Comparison of ENCODE assay signal across 18 mouse cellular contexts in the genomic region with DNA sequence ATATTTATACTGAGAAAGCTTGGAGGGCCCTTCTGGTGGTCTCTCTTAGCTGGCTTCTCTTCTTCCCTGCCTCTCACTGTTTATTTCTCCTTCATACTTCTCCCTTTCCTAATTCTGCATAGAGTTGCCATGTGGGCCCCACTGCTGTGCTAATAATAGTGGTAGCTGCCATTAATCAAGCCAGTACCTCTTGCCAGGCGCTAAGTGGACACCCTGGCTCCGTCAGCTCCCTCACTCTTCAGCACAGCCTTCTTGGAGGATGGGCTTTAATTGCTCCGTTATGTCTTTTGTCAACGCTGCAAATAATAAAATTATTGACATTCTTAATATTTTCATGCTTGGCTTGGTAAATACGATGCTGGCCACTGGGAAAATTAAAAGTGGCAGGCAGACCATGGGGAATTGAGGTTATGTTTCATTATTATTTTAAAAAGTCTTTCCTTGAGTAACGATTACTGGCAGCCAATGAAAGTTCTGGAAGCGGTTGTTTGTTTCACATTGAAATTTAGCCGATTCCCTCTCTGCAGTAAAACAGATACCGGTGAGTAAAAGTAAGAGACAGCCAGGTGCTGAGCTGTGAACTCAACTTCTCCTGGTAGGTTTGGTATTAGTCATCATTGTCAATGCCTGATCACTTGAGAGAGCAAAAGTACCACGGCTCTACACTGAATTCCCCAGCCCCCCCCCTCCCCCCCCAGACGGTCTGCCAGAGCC.
A peak's percentile ranks its signal among the peaks of the same experiment; 100 is the strongest.
DNase-seq lines count a peak whose midpoint lies in the region; ATAC-seq and TF ChIP-seq lines count a peak whose summit lies in the region.
"Had no signal": no experiment of that assay in that cellular context is flagged by ENCODE, and none has a peak within 500 bp of the region (broad histone marks: within the 10 kb centered on the region; RNA-seq: fewer than 3 reads in every experiment).

No protein-coding gene starts in this region.

- WGBS in heart, embryonic 13.5 days = 62% methylated on average over 11 of the region's 11 CpGs
- 78% methylated on average over 11 of the region's 11 CpGs for WGBS in forebrain, embryonic 14.5 days

- ATAC-seq in heart, embryonic 13.5 days (ENCODE audit: extremely low read depth, insufficient number of reproducible peaks, low FRiP score, low TSS enrichment) = no peak
- ATAC-seq in forebrain, embryonic 14.5 days = no peak
- ATAC-seq: intestine, embryonic 15.5 days; Patski had no signal

- no peaks in the 10 kb centered on the region for H3K27me3 ChIP-seq in heart, embryonic 13.5 days (replicated peaks)
- peaks cover 5% of the 10 kb centered on the region for H3K27me3 ChIP-seq in myocyte (ENCODE audit: control insufficient read depth, insufficient read depth, insufficient read length)
- no peaks in the 10 kb centered on the region for H3K27me3 ChIP-seq in forebrain, embryonic 14.5 days (replicated peaks; ENCODE audit: control insufficient read depth, insufficient read depth, low read length)
- H3K27me3 ChIP-seq: forebrain, embryonic 12.5 days; hindbrain, embryonic 15.5 days; intestine, embryonic 15.5 days; lung, embryonic 15.5 days had no signal

- no peaks in the 10 kb centered on the region for H3K36me3 ChIP-seq in heart, embryonic 13.5 days
- no peaks in the 10 kb centered on the region for H3K36me3 ChIP-seq in myocyte (ENCODE audit: control insufficient read depth, insufficient read depth)
- no peaks in the 10 kb centered on the region for H3K36me3 ChIP-seq in forebrain, embryonic 14.5 days (ENCODE audit: control insufficient read depth, insufficient read depth, low read length)
- H3K36me3 ChIP-seq: forebrain, embryonic 12.5 days; hindbrain, embryonic 15.5 days; intestine, embryonic 15.5 days; lung, embryonic 15.5 days had no signal

- intact Hi-C loops in gastrocnemius, adult 2 months (cut with DNase I) = no loop called here

- H3K79me2 ChIP-seq in myocyte (ENCODE audit: control insufficient read depth, insufficient read depth) = no peaks in the 10 kb centered on the region

- peak overlapping the region; percentile 19 for H3K4me3 ChIP-seq in gastrocnemius, adult 2 months
- H3K4me3 ChIP-seq in heart, embryonic 13.5 days = no peak overlapping the region
- H3K4me3 ChIP-seq in myocyte = no peak overlapping the region
- H3K4me3 ChIP-seq in forebrain, embryonic 14.5 days (ENCODE audit: low read depth, low read length) = no peak overlapping the region
- H3K4me3 ChIP-seq: forebrain, embryonic 12.5 days; hindbrain, embryonic 15.5 days; intestine, embryonic 15.5 days; lung, embryonic 15.5 days had no signal

- no peak for TF ChIP-seq POLR2A in myocyte (IDR thresholded peaks at IDR 0.05; ENCODE audit: insufficient read length, low read depth)

- no peak overlapping the region for H3K9ac ChIP-seq in heart, embryonic 13.5 days
- H3K9ac ChIP-seq in forebrain, embryonic 14.5 days (ENCODE audit: low read length) = no peak overlapping the region
- H3K9ac ChIP-seq: forebrain, embryonic 12.5 days; hindbrain, embryonic 15.5 days; intestine, embryonic 15.5 days; liver, embryonic 14.5 days; lung, embryonic 15.5 days had no signal

- TF ChIP-seq CTCF in gastrocnemius, adult 2 months (IDR thresholded peaks at IDR 0.05) = no peak

- H3K9me3 ChIP-seq in heart, embryonic 13.5 days = no peaks in the 10 kb centered on the region
- no peaks in the 10 kb centered on the region for H3K9me3 ChIP-seq in forebrain, embryonic 14.5 days (replicated peaks; ENCODE audit: control insufficient read depth, low read length)
- H3K9me3 ChIP-seq: forebrain, embryonic 12.5 days; hindbrain, embryonic 15.5 days; intestine, embryonic 15.5 days; lung, embryonic 15.5 days had no signal

- H3K4me1 ChIP-seq in heart, embryonic 13.5 days = peaks cover 42% of the 10 kb centered on the region
- H3K4me1 ChIP-seq in forebrain, embryonic 14.5 days (ENCODE audit: control insufficient read depth, insufficient read depth, low read length) = no peaks in the 10 kb centered on the region
- H3K4me1 ChIP-seq: forebrain, embryonic 12.5 days; intestine, embryonic 15.5 days; lung, embryonic 15.5 days had no signal

- H3K4me2 ChIP-seq in heart, embryonic 13.5 days = peak overlapping the region; percentile 24
- H3K4me2 ChIP-seq in myocyte (ENCODE audit: low read depth) = peak overlapping the region; percentile 14
- no peak overlapping the region for H3K4me2 ChIP-seq in forebrain, embryonic 14.5 days (ENCODE audit: low read length)
- H3K4me2 ChIP-seq: forebrain, embryonic 12.5 days; hindbrain, embryonic 15.5 days; intestine, embryonic 15.5 days; lung, embryonic 15.5 days had no signal

- no peak overlapping the region for H3K27ac ChIP-seq in gastrocnemius, adult 2 months
- H3K27ac ChIP-seq in heart, embryonic 13.5 days (replicated peaks) = 0 out of 2 replicates have a peak overlapping the region, but pooled peaks have one; percentile 10
- H3K27ac ChIP-seq in forebrain, embryonic 14.5 days (ENCODE audit: low read depth, low read length) = no peak overlapping the region
- H3K27ac ChIP-seq: forebrain, embryonic 12.5 days; hindbrain, embryonic 15.5 days; intestine, embryonic 15.5 days; liver, embryonic 14.5 days; lung, embryonic 15.5 days had no signal

- DNase-seq in gastrocnemius, adult 2 months = peak; percentile 38
- no peak for DNase-seq in gastrocnemius, postnatal 4 days (ENCODE audit: low spot score in 2 of 2)
- DNase-seq in retina, postnatal 1 day = peak; percentile 45
- no peak for DNase-seq in retina, embryonic 14.5 days (ENCODE audit: low spot score)
- DNase-seq in spleen, postnatal 36 days (ENCODE audit: low spot score in 2 of 2) = no peak
- no peak for DNase-seq in forebrain, embryonic 14.5 days (ENCODE audit: low spot score)
- DNase-seq: cerebellum, adult 18-20 months; cerebellum, postnatal 36 days; lung, postnatal 4 days; thymus, postnatal 25 days had no signal

- H3ac ChIP-seq in myocyte (ENCODE audit: control insufficient read depth, insufficient read length) = no peak overlapping the region

TF ChIP-seq in myocyte, 11 proteins besides CTCF, POLR2A, EP300 and RAD21:
- TF ChIP-seq TCF3 (IDR thresholded peaks at IDR 0.05; ENCODE audit: insufficient read length, low read depth) (no peak), CEBPB (IDR thresholded peaks at IDR 0.05; ENCODE audit: insufficient read depth, poor library complexity, severe bottlenecking) (no peak), E2F4 (IDR thresholded peaks at IDR 0.05; ENCODE audit: insufficient read depth) (no peak), SRF (IDR thresholded peaks at IDR 0.05; ENCODE audit: control insufficient read depth, insufficient read length, low read depth) (no peak), POLR2AphosphoS2 (IDR thresholded peaks at IDR 0.05; ENCODE audit: insufficient read length, low read depth) (no peak)

Comparison
In these comparisons a context has a peak if more than half of its experiments do, and no peak if none do; other contexts are left out.
1. DNase-seq: peak in gastrocnemius, adult 2 months (single experiment) and retina, postnatal 1 day (single experiment); none in gastrocnemius, postnatal 4 days (0 of 2), retina, embryonic 14.5 days (single experiment), spleen, postnatal 36 days (0 of 2) and forebrain, embryonic 14.5 days (single experiment).